Mouse (Mus musculus) c-Kit-positive CD71-positive TER-119-positive erythroid progenitor cells, embryonic 14.5 days (primary cell): ENCODE results near the gene Map3k7cl.
A peak's percentile ranks its signal among the peaks of the same experiment; 100 is the strongest.

ENCODE experiments used
- DNase-seq: peaks from one replicate; pipeline ENCODE4 v3.0.0-alpha.2; 2013; ENCODE audit warnings: low spot score

The Map3k7cl gene

GRCm38 (mm10) chr16:87552907-87553691, at the start of gene Map3k7cl:
Map3k7cl (plus strand) TSS chr16:87553330.
- DNase-seq, result no peak

GRCm38 (mm10) chr16:87511706-87512105, 41.4 kb upstream of the Map3k7cl start:
- no peak for DNase-seq

DNA sequence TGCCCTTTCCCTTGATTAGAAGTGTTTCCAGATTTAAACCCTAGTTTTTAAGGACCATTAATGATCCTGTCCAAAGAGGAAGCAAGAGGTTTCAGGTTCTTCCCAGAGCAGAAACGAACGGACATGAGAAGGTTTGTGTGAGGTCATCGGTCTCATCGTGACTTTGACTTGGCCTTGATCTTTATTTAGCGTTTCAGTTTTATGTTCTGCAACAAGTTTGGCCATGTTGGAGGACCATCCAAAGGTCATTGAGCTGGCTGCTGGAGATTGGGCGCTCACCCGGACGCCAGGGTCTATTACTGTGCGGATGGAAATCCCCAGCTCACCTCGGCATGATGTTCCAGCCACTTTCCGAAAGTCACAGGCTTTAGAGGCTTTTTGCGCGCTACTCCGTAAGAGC, 40.8 kb upstream of the Map3k7cl start:
- no peak for DNase-seq

GRCm38 (mm10) chr16:87524228-87524627, 28.9 kb upstream of the Map3k7cl start:
- no peak for DNase-seq

GRCm38 (mm10) chr16:87527553-87528249, 25.4 kb upstream of the Map3k7cl start:
- DNase-seq, result no peak

DNA sequence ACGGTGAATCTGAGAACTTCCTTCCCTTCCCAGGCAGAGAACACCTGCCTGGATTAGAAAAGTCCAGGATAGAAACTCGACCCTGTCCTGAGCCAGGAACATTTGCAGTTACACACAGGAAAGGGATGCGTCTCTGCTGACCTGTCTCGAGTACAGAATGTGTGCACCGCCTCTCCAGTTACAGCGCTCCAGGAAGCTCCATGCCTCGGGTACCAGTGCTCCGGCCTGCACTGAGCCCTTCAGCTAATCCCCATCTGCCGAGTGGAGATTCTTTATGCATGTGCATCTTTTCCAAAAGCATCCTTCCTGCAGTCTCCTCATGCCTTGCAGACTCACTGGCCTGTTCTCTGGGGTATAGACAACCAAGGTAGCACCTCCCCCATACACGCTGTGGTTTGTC, 24.4 kb upstream of the Map3k7cl start:
- no peak for DNase-seq

DNA sequence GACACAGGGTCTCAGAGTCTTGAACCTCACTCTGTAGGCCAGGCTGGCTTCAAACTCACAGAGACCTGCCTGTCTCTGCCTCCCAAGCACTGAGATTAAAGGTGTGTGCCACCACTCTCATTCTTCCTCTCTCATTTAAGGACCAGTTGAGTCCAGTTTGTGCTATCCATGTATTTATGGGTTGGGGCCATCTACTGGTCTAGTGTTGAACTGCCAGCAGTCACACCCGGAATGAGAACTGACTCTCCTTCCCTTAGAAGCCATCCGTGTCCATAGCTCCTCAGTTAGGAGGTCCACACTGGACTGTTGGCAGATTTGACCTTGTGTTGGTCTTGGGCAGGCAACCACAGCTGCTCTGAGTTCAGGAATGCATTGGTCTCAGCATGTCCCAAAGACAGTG, 4.8 kb upstream of the Map3k7cl start:
- DNase-seq, result peak; percentile 4

DNA sequence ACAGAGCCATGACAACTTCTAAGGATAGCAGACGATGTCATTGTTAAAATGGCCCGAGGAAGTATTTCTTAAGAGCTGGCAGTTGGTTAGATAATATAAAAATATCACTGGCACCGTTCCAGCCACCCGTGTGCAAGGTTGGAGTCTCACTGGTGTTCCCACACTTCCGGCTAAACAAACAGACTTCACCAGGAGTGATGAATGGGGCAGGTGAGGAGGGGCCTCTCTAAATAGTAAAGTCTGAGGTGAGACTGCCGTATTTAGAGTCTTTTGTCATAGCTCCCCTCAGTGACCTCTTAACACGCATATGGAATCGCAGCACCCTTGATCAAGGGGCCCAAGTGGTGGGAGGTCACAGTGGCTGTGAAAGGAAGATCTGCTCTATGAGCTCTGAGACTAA, 3.2 kb downstream of the Map3k7cl start:
- no peak for DNase-seq

DNA sequence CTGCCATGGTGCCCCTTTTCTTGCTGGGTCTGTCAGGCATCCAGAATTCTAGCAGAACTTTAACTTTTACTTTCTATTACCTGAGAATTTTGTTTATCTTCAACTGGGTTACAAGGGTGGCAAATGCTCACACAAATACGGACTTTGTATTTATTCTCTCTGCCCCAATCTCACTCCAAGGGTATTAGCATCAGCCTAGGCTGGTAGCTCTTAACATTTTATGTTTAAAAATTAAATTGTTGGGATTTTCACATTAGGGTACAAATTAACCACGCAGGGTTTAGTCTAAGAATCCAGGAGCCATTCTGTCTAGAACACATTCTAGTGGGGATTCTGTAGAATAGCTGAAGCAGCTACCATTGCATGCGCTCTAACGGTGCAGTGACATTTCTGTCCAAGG, 8.4 kb downstream of the Map3k7cl start:
- DNase-seq, result no peak

DNA sequence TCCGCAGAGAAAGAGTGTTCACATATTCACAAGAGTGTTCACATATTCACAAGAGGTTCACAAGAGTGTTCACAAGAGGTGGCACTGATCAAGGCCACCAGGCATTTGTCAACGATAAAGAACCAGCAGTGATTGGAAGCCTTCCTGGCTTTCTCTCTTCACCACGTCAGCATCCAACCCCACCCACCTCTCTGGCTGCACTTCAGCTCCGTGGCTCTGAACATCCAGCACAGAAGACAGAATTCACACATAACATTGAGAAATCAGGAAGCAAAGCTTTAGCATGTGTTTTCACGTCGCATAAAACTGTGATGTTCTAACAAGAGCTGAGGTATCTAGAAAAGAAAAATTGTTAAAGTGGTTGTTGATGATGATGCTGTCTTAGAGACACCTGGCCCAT, 10.4 kb downstream of the Map3k7cl start:
- DNase-seq, result no peak

GRCm38 (mm10) chr16:87564564-87564963, 11.4 kb downstream of the Map3k7cl start:
- no peak for DNase-seq

GRCm38 (mm10) chr16:87567572-87567971, 14.4 kb downstream of the Map3k7cl start:
- DNase-seq, result no peak

DNA sequence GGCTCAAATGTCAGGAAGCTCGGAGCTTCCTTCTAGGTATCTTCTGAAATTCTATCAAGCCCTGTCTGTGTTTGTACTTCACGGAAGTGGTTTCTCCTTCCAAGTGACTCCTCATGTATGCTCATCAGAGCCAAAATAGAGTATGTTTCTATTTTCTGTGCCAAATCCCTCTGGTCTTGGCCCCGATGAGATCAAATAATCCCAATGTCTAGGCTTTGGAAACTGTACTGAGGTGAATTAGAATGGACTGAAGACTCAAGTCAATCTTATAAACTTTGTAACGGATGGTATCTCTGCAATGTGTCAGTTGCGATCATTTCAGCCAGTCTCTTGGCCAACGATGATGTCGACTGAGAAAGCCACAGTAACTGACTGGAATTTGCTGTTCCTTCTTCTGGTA, 15.1 kb downstream of the Map3k7cl start:
- DNase-seq, result no peak

GRCm38 (mm10) chr16:87569576-87570105, 16.5 kb downstream of the Map3k7cl start:
- DNase-seq, result no peak

- DNase-seq, result no peak
Observed at GRCm38 (mm10) chr16:87570334-87570733, 17.2 kb downstream of the Map3k7cl start.

- DNase-seq, result no peak
Observed at GRCm38 (mm10) chr16:87573409-87573808, 20.3 kb downstream of the Map3k7cl start.

- DNase-seq, result no peak
Observed at GRCm38 (mm10) chr16:87574160-87574559, 21.0 kb downstream of the Map3k7cl start.

DNA sequence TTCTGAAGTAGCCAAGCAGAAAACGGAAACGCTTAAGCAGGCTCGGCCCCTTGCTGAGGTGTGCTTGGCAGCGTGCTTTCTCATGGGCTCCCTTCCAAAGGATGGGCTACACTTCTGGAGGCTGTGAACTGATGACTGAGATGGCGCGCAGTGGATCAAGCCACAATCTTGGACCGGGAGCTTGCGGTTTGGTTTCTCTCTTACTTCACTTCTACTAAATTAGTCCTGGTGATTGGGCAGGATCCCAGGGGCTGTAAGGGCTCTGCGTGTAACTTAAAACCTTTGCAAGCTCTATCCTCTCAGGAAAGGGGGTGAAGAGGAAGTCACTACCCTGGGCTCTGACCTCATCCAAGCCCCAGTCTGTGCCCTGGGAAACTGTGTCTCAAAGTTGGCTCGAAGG, 22.5 kb downstream of the Map3k7cl start:
- no peak for DNase-seq

GRCm38 (mm10) chr16:87578881-87579280, 25.8 kb downstream of the Map3k7cl start:
- no peak for DNase-seq

GRCm38 (mm10) chr16:87579462-87579861, 26.3 kb downstream of the Map3k7cl start:
- no peak for DNase-seq

- no peak for DNase-seq
Observed at GRCm38 (mm10) chr16:87582776-87583175, 29.6 kb downstream of the Map3k7cl start.

- DNase-seq, result no peak
Observed at GRCm38 (mm10) chr16:87584618-87585017, 31.5 kb downstream of the Map3k7cl start.

GRCm38 (mm10) chr16:87585548-87586262, 32.6 kb downstream of the Map3k7cl start:
- DNase-seq, result no peak
